Mouse (Mus musculus) lung, postnatal 4 days (tissue): ENCODE results near the gene Otulinl.
A peak's percentile ranks its signal among the peaks of the same experiment; 100 is the strongest.

Experiments used
- DNase-seq, 2 experiments: peaks; one replicate each; pipeline ENCODE4 v3.0.0; 2021

Gene Otulinl

DNA sequence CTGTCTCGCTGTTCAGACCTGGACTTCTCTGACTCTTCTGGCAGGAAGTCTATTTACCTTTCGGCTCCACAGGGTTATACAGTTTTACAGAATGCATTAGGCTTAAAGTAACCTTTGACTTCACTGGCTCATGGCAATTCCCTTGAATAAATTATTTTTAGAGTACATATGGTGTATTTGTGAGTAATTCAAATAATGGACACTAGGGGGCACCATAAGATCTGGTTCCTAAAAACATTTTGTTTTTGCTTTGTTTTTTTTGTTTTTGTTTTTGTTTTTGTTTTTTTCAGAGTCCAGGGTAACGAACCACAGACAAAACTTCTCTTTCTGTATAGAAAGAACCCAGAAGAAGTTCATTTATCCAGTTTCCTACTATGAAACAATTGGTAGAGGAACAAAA is 33.7 kb downstream of the Otulinl start:
- no peak for DNase-seq

DNA sequence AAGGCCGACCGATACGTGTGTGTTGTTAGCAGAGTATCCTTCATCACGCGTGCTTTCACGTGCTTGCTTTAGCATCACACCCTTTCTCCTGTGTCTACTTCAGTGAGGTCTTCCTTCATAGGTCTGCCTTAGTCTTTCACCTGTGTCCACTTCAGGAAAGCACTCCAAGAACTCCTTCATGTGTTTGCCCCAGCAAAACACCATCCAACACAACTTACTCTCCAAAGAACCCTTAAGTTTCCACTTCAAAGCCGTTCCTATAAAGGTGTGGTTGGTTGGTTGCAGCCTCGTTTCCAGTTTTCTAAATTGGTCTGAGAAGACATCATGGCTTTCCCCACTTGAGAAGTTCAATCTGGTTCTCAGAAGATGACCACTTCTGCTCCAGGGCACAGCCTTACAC is 34.7 kb downstream of the Otulinl start:
- DNase-seq, result no peak

DNA sequence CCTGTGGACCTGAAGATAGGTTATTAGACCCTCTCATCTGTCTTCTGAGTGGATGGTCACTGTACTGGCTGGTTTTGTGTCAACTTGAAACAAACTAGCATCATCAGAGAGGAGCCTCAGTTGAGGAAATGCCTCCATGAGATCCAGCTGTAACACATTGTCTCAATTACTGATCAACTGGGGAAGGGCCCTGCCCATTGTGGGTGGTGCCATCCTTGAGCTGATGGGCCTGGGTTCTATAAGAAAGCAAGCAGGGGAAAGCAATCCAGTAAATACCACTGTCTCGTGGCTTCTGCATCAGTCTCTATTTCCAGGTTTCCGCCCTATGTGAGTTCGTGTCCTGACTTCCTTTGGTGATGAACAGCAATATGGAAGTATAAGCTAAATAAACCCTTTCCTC is 36.1 kb downstream of the Otulinl start:
- no peak for DNase-seq

- DNase-seq, result peak in 1 of 2 experiments; percentile 41
Measured at GRCm38 (mm10) chr15:27642895-27643294, 38.5 kb downstream of the Otulinl start.

DNA sequence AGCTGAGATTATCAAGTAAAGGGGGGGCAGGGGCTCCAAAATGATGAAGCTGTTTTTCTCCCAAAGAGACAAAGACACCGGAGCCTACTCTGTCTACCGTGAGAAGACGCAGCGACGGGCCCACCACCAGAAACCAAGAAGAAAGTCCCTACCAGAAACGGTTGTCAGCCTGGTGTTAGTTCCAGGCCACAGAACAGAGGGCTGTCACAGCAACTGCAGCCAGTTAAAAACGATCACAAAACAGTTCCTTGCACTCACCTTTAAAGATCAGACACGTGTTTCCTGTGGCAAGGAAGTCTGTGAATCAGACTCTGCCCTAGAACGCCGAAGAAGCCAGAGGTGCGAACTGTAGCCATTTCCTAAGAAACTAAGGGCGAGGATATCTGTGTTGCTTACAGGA is 40.2 kb downstream of the Otulinl start:
- DNase-seq, result no peak

DNA sequence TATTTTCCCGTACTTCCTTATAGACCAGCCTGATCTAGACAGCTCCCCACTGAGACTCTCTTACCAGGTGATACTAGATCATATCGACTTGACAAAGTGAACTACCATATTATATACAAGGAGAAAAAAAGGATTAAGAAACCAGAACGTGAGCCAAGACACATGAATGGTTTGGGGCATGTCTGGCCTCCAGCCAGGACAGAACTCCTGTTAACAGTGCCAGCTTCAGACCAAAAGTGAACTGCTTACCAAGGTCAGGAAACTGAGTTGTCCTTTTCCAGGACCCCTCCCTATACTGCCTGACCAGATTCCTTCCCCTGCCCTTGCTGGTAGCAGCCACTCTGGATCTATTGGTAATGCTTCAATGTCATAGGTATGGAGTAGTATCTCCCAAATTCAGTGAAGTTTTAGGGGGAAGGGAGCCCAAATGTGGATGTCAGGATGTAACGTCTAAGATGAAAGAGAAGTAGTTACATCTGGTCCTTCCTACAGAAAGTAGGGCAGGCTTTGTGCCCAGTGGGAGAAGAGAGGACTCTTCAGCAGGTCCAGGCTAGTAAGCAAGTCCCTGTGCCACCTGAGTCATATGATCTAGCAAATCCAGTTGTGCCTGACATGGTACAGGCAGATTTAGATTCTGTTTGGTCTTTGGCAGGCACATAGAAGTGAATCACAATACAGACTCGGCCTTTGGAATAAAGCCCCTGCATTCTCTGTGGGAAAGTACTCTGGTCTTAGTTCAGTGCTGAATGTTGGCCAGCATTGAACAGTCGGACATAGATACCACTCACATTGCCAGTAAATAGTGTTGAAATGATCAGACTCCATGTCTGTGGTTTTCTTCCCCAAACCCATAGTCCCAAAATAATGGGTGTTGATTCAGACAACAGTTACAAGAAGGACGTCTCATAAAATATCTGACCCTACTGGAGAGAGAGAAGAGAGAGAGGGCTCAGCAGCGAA is 47.2 kb downstream of the Otulinl start:
- DNase-seq, result no peak

DNA sequence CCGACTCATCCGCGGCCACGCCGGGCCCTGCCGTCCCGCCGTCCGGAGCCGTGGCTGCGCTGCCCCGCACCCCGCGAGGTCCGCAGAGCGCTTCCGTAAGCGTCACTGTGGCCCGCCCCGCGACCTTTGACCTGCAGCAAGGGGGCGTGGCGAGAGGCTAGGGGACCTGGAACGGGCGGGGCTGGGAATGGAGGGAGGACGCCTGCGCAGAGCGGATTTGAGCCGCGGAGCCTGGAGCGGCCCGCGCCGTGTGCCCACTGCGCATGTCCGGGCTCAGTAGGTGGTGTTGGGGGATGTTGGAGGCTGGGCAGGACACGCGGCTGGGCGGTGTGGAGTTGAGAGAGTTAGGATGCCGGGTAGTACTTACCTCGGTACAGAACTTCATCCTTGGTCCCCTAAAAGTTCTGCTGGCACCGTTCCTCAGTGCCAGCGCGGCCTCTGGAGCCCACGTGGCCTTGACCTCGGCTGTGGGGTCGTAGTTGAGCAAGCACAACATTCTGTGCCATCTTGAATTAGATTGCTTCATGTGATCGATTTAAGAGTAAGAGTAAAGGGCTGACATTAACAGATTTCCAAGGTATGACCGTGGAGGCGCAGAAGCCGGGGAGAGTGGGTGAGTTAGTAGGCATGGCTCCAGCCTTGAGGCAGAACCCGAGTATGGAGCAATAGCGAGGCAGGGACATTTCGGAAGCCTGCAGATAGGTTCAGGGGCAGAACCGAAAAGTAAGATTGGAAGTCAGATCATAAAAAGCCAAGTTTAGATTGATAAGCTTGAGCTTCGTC is 50.6 kb downstream of the Otulinl start, which contains the start of gene Otulin:
Gene Otulin (minus strand): TSS at position 93 of the 783 bp plus-strand sequence.
- DNase-seq, result peak; percentile 98 to 99

- DNase-seq, result no peak
Measured at GRCm38 (mm10) chr15:27629800-27630600, 51.4 kb downstream of the Otulinl start.

- DNase-seq, result no peak
Measured at GRCm38 (mm10) chr15:27629046-27629445, 52.3 kb downstream of the Otulinl start.

DNA sequence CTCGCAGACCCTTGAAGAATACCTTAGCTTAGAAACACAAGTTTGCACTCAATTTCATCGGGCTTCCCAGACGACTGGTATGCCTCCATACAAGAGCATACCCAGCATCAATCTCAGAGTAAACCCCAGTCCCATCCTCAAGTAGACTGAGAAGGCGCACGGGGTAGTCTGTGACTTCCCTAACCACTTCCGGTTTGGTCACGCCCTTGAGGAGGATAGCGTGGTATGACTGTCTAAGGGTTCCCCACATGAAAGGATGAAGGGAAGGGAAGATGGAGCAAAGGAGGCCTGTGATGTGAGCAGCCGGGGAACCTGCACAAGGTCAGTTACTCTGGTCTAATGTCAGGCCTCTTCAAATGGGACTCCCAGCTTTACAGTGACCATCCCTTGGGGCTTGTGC is 53.6 kb downstream of the Otulinl start:
- DNase-seq, result no peak

DNA sequence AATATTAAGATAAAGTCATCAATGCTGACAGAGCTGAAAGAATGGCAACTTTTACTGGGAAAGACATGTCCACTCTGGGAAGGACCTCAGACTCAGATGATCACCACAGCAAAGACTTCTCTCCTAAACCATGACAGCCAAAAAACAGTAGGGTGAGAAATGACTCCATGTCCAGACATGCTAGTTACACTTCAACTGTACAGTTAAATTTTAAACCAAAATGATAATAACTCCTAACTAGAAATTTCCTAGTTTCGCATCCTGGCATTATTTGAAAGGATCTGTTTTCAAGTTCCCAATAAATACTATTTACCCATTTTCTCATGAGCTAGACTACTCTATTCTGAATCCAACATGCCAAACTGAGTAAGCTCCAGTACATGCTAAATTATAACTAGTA is 55.1 kb downstream of the Otulinl start:
- no peak for DNase-seq

- DNase-seq, result no peak
Measured at GRCm38 (mm10) chr15:27625890-27626255, 55.5 kb downstream of the Otulinl start.

DNA sequence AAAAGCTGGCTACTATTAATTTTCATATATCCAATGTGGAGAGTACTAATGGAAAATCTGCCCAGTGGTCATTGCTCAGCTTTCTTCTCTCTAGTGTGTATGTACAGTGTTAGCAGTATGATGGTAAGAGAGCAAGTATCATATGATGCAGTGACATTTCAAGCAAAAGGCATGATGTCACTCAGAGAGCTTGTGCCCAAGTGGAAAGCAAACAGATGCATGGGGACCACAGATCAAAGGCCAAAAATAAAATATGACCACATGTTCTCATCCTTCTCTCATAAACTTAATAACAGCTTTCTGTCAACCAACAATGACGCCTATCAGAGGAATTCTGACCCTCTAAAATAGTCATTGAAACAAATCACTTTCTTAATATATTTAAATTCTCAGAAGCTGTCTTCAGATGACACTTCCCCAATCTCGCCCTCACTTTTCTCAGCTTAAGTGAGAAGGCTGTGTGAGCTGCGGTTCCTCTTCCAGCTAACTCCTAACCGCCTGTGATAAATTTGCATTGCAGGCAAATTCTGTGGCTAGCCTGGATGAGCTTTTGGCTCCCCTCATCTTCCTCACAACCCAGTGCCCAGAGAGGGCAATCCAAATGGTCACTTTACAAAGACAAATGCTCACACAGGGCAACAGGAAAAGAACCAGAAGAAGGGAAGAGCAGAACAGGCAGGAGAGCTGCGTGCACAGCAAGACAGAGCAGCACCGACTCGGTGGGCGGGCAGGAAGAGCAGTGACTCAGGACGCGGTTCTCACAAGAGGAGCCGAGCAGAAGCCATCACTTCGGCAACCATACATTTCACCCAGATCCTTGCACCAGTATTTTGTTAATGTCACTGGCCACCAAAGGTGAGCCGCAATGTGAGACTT is 56.1 kb downstream of the Otulinl start:
- DNase-seq, result peak in 1 of 2 experiments; percentile 31

DNA sequence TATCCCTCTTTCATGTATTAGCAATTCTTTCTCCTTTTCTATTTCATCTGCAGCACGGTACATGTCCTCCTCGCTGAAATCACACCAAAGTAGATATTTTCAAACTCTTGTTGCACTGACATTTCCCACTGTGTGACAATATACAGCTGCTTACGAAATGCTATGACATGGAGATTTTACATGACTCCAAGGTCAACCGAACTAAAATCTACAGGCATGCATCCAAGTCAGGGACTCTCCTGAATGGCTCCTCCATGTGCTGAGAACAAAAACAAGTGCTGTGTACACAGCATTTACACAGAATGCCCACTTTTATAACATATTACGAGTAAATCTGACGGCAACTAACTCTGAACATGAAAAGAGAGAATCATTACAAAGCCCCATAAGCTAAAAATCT is 58.1 kb downstream of the Otulinl start:
- no peak for DNase-seq

GRCm38 (mm10) chr15:27620475-27621185 is 60.7 kb downstream of the Otulinl start:
- no peak for DNase-seq

GRCm38 (mm10) chr15:27619683-27620082 is 61.7 kb downstream of the Otulinl start:
- DNase-seq, result no peak

DNA sequence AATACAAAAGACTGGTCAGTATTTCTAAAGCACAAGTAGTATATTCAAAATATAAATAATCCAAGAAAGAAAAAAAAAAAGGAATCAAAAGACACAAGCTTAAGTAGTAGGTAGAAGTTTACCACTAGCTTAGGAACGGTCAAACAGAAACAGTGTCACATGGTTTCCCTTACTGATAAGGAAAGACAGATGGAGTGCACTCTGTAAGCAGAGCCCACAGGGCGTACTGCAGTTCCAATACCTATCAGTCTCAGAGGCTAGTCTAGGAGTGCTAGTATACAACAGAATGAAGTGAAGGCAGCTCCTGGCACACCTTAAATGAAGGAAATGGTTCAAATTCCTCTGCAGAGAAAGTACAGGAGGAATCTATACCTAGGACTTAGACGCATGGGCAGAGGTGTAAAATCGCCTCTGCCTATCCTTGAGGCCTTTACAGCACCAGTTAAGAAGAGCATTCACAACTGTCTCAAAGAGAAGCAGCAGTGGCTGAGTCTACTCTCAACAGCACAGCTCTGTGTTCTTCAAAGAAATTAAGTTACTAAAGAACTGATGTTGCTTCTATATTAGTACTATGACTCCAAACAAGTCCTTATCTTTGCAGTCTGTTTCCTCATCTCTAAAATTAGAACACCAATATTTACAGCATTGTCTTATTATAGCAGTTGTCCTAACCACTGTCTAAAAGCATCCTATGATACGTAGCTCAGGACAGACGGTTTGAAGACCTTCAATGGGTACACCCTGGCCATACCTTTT is 62.4 kb downstream of the Otulinl start:
- no peak for DNase-seq

DNA sequence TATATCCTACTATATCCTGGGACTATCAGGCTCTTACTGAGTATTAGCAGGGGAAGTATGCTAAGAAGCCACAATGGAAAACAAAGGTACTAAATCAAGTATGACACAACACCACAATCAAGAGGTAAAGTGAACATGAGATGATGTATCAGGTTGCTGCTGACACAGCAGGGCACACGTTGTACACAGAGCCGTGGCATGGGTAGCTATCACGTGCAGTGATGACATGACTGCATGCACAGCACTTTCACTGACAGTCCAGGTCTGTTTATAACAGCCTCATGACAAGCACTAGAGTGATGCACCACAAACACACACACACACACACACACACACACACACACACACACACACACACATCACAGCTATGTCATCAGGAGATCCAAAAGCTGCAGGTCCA is 64.2 kb downstream of the Otulinl start:
- DNase-seq, result no peak

- DNase-seq, result peak in 1 of 2 experiments; percentile 63
Measured at GRCm38 (mm10) chr15:27616159-27616558, 65.2 kb downstream of the Otulinl start.

DNA sequence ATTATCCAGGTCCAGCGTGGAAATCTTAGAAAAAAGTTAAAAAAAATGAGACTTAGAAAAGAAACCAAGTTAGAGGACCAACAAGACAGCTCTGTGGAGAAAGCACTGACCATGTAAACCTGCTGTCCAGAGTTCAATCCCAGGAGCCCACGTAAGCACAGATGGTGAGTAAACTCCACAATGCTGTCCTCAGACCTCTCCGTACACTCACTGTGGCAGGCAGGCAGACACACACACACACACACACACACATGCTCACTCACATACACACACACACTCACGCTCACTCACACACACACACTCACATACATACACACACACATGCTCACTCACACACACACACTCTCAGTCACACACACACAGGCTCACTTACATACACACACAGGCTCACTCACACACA is 68.1 kb downstream of the Otulinl start:
- no peak for DNase-seq
